Mouse (Mus musculus) liver, embryonic 14.5 days (tissue): ENCODE results near the gene Lrp8. TPM values are rescaled to one million over a fixed set of nuclear protein-coding genes. Genes with fewer than 3 reads are reported as not detected.

Source experiments
- ATAC-seq: fragments of 200-750 bp; cut with Nextera tagmentation; 2 replicates; pipeline ENCODE4 v1.8.0; 2017; ENCODE audit warnings: moderate number of reproducible peaks, mild to moderate bottlenecking, moderate library complexity; ENCODE audit not compliant: insufficient read depth
- DNase-seq, 3 experiments: peaks; one replicate each; pipeline ENCODE4 v3.0.0-alpha.2; 2012 to 2013; ENCODE audit warnings: low read depth in 3 of 3, low spot score in 3 of 3
- H3K27ac ChIP-seq: fragments of 300-500 bp; sonication (generic); 2 replicates; pipeline ENCODE4 v1.5.1; 2014; ENCODE audit warnings: moderate library complexity, mild to moderate bottlenecking, control low read depth, inconsistent platforms
- H3K27me3 ChIP-seq: fragments of 300-500 bp; sonication (generic); 2 replicates; pipeline ENCODE4 v1.6.1; 2014; ENCODE audit warnings: mild to moderate bottlenecking, low read length, moderate library complexity; ENCODE audit not compliant: control insufficient read depth, insufficient read depth
- H3K36me3 ChIP-seq: fragments of 300-500 bp; sonication (generic); replicated peaks from 2 replicates; pipeline ENCODE4 v1.6.1; 2014; ENCODE audit warnings: low read depth; ENCODE audit not compliant: control insufficient read depth, insufficient read depth
- H3K4me1 ChIP-seq, 2 experiments: fragments of 200-500 bp in 1 of 2; fragments of 300-500 bp in 1 of 2; sonication (generic) in 1 of 2; replicated peaks; 2 replicates each; pipeline ENCODE4 v1.6.1; 2012 to 2014; ENCODE audit warnings: antibody characterized with exemption in 1 of 2, inconsistent platforms in 1 of 2, low read length in 1 of 2; ENCODE audit not compliant: control insufficient read depth in 2 of 2, insufficient read depth in 2 of 2
- H3K4me2 ChIP-seq: fragments of 300-500 bp; sonication (generic); 2 replicates; pipeline ENCODE4 v1.6.1; 2014; ENCODE audit warnings: low read depth, mild to moderate bottlenecking, control low read depth, moderate library complexity
- H3K4me3 ChIP-seq, 2 experiments: fragments of 200-500 bp in 1 of 2; fragments of 300-500 bp in 1 of 2; sonication (generic) in 1 of 2; 2 replicates each; pipeline ENCODE4 v1.5.1; 2012 to 2014; ENCODE audit warnings: low read depth in 2 of 2, low read length in 2 of 2, mild to moderate bottlenecking in 2 of 2, control low read depth in 1 of 2, inconsistent platforms in 1 of 2, moderate library complexity in 1 of 2; ENCODE audit not compliant: insufficient read depth in 1 of 2
- H3K9ac ChIP-seq: fragments of 300-500 bp; sonication (generic); replicated peaks from 2 replicates; pipeline ENCODE4 v1.6.1; 2014; ENCODE audit warnings: mild to moderate bottlenecking, control low read depth, moderate library complexity
- H3K9me3 ChIP-seq: fragments of 300-500 bp; sonication (generic); 2 replicates; pipeline ENCODE4 v1.6.1; 2016; ENCODE audit warnings: low read length, mixed read lengths; ENCODE audit not compliant: control insufficient read depth
- CTCF ChIP-seq: IDR thresholded peaks from 2 replicates; pipeline ENCODE4 v1.5.1; 2016; ENCODE audit warnings: antibody characterized with exemption, low read depth, control low read depth
- EP300 ChIP-seq: IDR thresholded peaks from 2 replicates; pipeline ENCODE4 v1.6.1; 2016; ENCODE audit warnings: antibody characterized with exemption, low read depth
- WGBS: fragments of 180-500 bp; shearing (Covaris S2); extraction: QIAGEN DNeasy Blood & Tissue Kit; methylation state at CpG from one replicate; pipeline ENCODE4 v1.1.7; 2014; ENCODE audit not compliant: insufficient replicate concordance; 5-methylcytosine and 5-hydroxymethylcytosine counted together
- polyA plus RNA-seq, 2 experiments: library from polyadenylated mRNA; depleted of rRNA in 1 of 2; stranded (reverse) in 1 of 2; unstranded in 1 of 2; fragments of >200 nt; fragmentation: Nextera tagmentation in 1 of 2; extraction: Ambion mirVana in 1 of 2; gene quantifications; 2 replicates each; pipeline versions ENCODE4 v1.2.1 to v1.2.3; 2012 to 2014

Lrp8 gene
- polyA plus RNA-seq, 2 experiments = 1.8 to 4.3 TPM

DNA sequence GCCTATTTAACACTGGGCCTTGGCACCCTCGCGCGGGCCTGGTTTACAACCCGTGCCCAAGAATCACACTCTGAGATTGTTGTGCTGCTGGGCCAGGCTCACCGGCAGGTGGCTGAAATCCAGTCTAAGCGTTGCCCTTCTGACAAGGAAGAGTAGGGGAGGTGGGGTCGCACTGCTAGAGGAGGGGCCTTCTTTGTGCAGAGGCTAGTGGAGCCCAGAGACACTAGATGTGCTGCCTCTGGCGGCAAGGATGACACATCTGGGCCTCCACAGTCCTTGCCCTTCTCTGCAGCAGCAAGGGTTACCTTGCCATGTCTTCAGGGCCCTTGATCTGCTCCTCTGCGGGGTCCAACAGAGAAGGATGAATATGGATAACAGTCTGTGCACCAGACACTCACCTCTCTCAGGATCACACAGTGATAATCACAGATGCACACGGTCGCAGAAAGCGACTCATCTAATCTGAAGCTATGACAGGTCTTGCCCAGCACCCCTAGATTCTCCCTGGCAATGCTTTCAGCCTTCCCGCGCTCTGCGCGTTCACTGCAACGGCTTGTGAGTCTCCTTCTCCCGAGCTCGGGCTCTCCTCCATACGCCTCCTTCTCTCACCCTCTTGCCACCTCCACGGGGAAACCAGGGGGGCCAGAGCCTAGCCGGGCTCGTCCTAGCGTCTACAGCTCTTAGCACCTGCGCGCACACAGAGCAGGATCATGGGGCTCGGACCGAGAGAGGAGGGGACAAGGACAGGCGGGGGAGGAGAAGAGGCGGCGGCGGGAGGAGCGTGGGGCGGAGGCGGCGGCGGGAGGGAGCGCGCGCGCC is 486 bp upstream of the Lrp8 start:
- no peaks in the 10 kb centered on the region for H3K36me3 ChIP-seq
- peak overlapping the region; percentile 59 to 79 for H3K4me3 ChIP-seq
- no peaks in the 10 kb centered on the region for H3K9me3 ChIP-seq
- DNase-seq (peak; percentile 60 to 64 (median 63)), ATAC-seq (peak; percentile 50; the same call in 1 of the 2 replicates)
- H3K4me2 ChIP-seq = peak overlapping the region; percentile 100
- H3K27ac ChIP-seq = no peak overlapping the region
- no peaks in the 10 kb centered on the region for H3K27me3 ChIP-seq
- TF ChIP-seq CTCF = peak; percentile 44
- no peak for TF ChIP-seq EP300
- peaks cover 14 to 21% of the 10 kb centered on the region in 2 experiments for H3K4me1 ChIP-seq
- H3K9ac ChIP-seq = peak overlapping the region; percentile 81
- WGBS = 3% methylated on average over 37 of the region's 41 CpGs

GRCm38 (mm10) chr4:107802450-107803331 is 630 bp downstream of the Lrp8 start:
- ATAC-seq (no peak), DNase-seq (no peak)
- Histone ChIP-seq H3K4me2 (peak overlapping the region; percentile 100), H3K4me3 (peak overlapping the region; percentile 70 to 79), H3K9me3 (no peaks in the 10 kb centered on the region), H3K27ac (peak overlapping the region; percentile 82), H3K9ac (peak overlapping the region; percentile 81), H3K4me1 (peaks cover 16 to 23% of the 10 kb centered on the region in 2 experiments), H3K36me3 (no peaks in the 10 kb centered on the region), H3K27me3 (no peaks in the 10 kb centered on the region)
- TF ChIP-seq CTCF (no peak), EP300 (no peak)
- under 1% methylated on average over 63 of the region's 65 CpGs for WGBS

GRCm38 (mm10) chr4:107803351-107804106 is 1.5 kb downstream of the Lrp8 start:
- Histone ChIP-seq H3K4me1 (peaks cover 17 to 25% of the 10 kb centered on the region in 2 experiments), H3K27me3 (no peaks in the 10 kb centered on the region), H3K36me3 (no peaks in the 10 kb centered on the region), H3K4me2 (peak overlapping the region; percentile 100), H3K4me3 (peak overlapping the region; percentile 70 to 79), H3K27ac (peak overlapping the region; percentile 90), H3K9ac (peak overlapping the region; percentile 81), H3K9me3 (no peaks in the 10 kb centered on the region)
- ATAC-seq (peak; percentile 96), DNase-seq (peak; percentile 86 to 95 (median 90))
- WGBS = under 1% methylated on average over 42 of the region's 46 CpGs
- TF ChIP-seq CTCF = peak; percentile 43; the same call in 1 of the 2 replicates
- TF ChIP-seq EP300 = no peak

DNA sequence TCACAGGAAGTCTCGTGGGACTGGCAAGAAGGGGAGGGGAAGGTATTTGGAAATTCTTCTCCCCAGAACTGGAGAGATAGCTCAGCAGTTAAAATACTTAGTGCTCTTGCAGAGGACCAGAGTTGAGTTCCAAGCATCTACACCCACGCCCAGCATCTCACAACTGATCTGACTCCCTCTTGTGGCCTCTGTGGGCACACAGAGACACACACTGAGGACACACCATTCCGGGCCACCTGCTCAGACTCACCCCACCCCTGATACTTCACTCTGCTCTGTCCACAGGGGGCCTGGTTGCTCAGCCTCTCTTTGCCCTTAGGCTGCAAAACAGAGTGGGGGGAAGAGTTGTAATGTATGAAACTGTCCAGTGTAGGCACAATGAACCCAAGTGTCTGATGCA is 3.4 kb downstream of the Lrp8 start:
- H3K4me2 ChIP-seq = no peak overlapping the region
- no peaks in the 10 kb centered on the region for H3K9me3 ChIP-seq
- WGBS = 45% methylated on average over 3 of the region's 3 CpGs
- TF ChIP-seq EP300 (no peak), CTCF (peak; percentile 73)
- no peaks in the 10 kb centered on the region for H3K27me3 ChIP-seq
- H3K27ac ChIP-seq = no peak overlapping the region
- H3K4me3 ChIP-seq = no peak overlapping the region
- no peaks in the 10 kb centered on the region for H3K36me3 ChIP-seq
- no peak for DNase-seq
- peaks cover 17 to 25% of the 10 kb centered on the region in 2 experiments for H3K4me1 ChIP-seq
- ATAC-seq = no peak
- H3K9ac ChIP-seq = no peak overlapping the region
